Mouse (Mus musculus) natural killer cell, adult 2 months (primary cell): ENCODE data around the gene Trim38.
"Not testable (repeated sequence)": the region's sequence is repeated elsewhere in the genome, so short reads cannot be mapped to it uniquely, and the experiment has no call there.

Source experiments
- DNase-seq, 2 experiments: peaks; one replicate each; pipeline ENCODE4 v3.0.0; 2022; ENCODE audit warnings: low spot score in 2 of 2

Gene Trim38

DNA sequence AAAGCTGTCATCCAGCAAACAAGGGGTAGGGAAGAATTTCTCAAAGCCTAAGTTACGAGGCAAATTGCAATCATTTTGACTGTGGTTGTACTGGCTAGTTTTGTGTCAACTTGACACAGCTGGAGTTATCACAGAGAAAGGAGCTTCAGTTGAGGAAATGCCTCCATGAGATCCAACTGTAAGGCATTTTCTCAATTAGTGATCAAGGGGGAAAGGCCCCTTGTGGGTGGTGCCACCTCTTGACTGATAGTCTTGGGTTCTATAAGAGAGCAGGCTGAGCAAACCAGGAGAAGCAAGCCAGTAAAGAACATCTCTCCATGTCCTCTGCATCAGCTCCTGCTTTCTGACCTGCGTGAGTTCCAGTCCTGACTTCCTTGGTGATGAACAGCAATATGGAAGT lies at the start of gene Trim38:
Gene Trim38 (plus strand): TSS at position 301 of the 400 bp plus-strand sequence.
- DNase-seq: not testable (repeated sequence)

- DNase-seq: no peak
These were observed 45.5 kb upstream of the Trim38 start for GRCm38 (mm10) chr13:23724239-23724638.

- DNase-seq: no peak
These were observed 44.5 kb upstream of the Trim38 start for GRCm38 (mm10) chr13:23725213-23725612.

DNA sequence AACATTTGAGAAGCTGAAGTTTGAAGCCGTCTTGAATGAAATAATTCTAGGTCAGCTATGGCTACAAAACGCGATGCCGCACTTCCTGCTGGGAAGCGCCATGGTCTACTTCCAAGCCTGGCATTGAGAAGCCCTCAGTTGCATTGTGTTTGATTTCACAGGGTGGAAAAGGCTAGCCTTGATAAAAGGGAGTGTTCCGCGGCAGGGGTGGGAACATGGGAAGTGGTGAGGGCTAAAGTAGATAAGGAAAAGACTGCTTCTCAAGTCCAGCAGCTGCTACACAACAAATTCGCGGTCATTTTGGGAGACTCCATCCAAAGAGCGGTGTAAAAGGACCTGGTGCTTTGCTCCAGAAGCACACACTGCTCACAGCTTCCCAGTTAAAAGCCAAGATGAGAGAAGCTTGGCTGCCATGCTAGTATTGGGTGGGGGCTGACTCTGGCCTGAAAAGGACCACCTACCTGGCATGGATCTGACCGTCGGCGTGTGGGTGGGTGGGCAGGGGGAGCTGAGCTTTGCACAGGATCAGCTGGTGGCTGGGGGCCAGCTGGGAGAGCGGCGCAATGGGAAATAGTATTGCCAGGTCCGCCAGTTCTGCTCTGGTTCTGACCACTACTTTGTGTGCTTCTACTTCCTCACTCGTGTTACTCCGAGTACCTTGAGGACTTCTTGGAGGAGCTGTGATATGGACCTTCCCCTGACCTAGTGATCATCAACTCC lies 41.1 kb upstream of the Trim38 start:
- DNase-seq: no peak

DNA sequence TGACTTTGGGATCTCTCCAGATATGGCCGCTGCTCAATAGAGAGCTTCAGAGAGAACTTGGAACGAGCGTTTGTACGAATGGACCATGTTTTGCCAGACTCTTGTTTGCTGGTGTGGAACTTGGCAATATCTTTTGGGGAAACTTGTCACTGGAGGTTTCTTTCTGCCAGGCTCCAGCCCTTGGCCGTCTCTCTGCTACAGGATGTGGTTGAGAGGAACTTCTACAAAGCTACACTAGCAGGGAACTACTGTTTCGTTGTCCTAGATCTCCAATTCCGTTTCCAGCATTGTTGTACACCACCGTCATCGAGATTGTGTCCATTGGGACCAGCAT lies 40.6 kb upstream of the Trim38 start:
- no peak for DNase-seq

- no peak for DNase-seq
These were observed 40.0 kb upstream of the Trim38 start for GRCm38 (mm10) chr13:23729706-23730105.

DNA sequence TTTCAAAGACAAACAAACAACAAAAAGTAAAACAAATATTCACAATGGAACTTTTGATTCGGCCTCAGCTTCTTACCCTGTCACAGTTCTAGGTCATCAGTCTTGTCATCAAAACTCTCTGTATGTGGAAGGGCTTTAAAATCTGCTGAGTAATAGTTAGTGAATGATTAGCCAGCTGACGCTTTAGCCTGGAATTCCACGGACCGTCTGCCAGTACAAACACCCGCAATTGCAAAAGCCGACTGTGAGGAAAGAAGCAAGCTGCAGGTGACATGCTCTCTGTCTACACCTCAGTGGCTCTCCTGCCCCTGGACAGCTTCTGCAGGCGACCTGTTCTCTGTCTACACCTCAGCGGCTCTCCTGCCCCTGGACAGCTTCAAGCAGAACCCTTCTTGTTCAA lies 39.2 kb upstream of the Trim38 start:
- DNase-seq: no peak

GRCm38 (mm10) chr13:23732156-23732804 lies 37.4 kb upstream of the Trim38 start:
- DNase-seq: peak in 1 of 2 experiments; percentile 42

DNA sequence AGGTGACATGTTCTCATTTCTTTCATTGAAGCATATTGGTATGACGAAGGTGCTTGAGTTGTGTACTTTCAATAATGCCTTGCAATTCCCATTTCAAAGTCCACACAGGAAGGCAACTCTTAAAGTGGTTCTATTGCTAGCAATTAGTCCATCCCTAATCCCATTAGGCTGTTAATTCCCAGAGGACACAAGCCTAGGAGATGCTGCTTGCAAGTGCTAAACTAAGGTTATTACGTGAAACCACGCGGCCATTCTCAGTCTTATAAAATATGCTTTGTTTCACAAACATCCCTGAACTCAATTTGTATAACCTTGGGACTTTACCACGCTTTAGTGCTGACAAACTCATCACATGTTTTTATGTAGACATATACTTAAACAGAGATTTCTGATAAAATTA lies 32.6 kb upstream of the Trim38 start:
- DNase-seq: no peak

DNA sequence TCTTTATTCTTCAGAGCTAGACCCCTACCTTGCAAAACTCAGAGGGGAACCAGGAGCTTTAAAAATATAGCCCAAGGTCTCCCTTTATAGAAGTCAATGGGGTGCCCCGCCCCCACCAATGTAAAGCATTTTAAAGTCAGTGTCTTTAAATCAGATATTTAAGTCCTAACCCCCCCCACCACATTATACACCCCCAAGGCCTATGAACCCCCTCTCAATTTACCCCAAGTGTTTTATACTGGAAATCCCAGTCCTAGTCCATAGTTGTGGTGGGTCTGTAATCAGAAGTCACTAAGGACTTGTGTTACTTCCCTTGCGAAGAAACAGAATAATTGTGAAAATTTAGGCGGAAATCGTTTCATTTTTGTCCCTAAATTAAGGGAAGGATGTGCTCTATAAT lies 31.7 kb upstream of the Trim38 start:
- DNase-seq: peak in 1 of 2 experiments; percentile 13

DNA sequence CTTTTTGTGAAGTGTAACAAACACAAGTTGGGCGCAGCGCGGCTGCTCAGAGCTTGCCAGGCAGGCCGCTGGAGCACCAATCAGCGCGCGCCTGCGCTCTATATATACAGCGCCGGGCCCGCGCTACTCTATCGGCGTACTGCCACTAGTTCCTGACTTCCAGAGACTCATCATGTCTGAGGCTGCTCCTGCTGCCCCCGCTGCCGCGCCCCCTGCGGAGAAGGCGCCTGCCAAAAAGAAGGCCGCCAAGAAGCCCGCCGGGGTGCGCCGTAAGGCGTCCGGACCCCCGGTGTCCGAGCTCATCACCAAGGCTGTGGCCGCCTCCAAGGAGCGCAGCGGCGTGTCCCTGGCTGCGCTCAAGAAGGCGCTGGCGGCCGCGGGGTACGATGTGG lies 31.0 kb upstream of the Trim38 start, which contains the start of gene Hist1h1c:
Gene Hist1h1c (plus strand): TSS at position 132 of the 392 bp plus-strand sequence.
- DNase-seq: peak; percentile 89 to 92

DNA sequence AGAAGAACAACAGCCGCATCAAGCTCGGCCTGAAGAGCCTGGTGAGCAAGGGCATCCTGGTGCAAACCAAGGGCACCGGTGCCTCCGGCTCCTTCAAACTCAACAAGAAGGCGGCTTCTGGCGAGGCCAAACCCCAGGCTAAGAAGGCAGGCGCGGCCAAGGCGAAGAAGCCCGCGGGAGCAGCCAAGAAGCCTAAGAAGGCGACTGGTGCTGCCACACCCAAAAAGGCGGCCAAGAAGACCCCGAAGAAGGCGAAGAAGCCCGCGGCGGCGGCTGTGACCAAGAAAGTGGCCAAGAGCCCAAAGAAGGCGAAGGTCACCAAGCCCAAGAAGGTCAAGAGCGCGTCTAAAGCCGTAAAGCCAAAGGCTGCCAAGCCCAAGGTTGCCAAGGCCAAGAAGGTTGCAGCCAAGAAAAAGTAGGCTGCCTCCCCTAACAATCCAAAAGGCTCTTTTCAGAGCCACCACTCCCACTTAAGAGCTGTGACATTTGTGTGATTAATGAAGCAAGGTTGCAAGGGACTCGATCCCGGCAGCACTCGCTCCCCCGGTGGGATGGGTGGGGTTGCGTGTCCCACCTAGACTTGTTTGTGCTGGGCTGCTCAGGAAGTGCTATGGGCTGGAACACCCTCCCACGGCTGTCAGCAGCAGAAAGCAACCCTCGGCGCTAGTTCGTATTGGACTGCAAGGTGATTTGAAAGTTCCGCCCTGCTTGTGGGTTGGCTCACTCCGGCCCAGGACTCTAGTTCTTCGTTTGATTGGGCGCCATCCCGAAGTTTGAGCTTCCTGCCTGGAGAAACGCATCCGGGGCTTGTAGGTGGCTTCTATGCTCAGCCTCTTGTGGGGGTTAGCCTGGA lies 30.4 kb upstream of the Trim38 start:
- peak; percentile 88 to 90 for DNase-seq

- no peak for DNase-seq
These were observed 29.8 kb upstream of the Trim38 start for GRCm38 (mm10) chr13:23739922-23740252.

DNA sequence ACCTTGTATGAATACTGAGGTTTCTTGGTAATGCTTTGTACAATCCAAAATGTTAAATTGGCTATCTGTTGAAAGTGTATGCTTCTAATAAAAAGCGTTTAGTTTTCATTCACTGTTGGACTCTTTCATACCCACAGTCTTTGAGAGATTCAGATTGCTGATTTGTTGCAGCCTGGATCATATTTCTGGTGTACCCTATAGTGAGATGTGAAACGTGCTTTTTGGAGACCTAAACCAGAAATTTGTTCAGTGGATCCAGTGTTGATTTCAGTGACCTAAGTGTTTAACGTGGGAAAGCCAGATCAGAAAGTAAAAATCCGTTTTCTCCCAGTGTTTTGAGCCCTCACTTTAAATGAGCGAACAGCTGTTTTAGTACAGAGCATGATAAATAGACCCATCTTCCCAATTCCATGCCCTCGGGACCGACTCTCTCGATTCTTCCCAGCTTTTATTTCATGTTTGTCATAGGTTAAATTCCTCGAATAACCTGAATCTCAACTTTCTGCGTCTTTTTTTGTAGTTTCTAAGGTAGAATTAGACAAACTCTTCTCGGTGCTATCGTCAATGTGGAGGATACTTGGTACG lies 29.4 kb upstream of the Trim38 start:
- no peak for DNase-seq

DNA sequence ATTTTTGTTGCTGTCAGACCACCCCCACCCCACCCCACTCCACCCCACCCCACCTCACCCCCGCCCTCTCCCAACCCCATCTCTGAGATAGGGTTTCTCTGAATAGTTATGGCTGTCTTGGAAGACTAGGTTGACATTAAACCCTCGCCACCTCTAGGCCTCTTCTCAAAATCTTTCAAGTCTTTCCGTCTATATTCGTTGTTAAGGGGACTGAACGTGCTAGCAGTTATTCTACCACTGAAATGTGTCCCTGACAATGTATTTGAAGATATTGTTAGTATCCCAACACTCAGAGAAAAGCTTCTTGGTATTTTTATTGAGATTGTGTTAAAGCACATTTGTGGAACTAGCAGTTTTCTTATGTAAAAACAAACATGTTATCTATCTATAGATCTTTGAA lies 28.8 kb upstream of the Trim38 start:
- no peak for DNase-seq

DNA sequence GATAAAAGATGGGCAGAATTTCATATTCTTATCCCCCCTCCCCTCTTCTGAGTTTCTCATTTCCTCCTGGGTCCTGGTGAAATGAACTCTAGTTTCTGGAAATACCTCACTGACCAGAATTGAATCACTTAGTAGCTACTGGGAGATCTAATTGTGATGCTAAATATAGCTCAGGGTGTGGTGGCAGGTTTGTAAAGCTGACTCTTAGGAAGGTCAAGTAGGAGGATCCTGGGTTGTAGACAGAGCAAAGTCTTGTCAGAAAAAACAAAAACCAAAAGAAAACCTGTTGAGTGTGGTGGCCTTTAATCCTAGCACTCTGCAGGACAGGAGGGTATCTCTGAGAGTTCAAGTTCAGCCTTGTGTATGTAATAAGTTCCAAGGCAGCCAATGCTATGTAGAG lies 27.7 kb upstream of the Trim38 start:
- no peak for DNase-seq

- DNase-seq: no peak
These were observed 26.5 kb upstream of the Trim38 start for GRCm38 (mm10) chr13:23743215-23743614.

DNA sequence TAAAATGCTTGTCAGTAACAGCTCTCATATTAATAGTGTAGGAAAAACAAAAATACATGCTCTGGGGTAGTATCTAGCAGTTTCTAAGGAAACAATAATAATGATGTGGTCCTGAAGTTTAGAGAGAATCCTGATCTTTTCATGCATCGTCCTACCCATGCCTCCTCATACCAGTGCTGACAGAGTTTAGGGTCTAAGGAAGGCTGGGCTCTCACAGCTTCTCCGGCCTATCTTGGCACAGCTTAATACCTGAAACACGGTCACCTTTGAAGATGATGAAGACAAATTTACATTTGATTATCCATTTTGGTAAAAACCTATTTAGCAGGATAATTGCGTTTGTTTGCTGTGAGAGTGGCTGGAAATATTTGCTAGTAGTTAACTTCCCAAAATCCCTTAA lies 25.8 kb upstream of the Trim38 start:
- no peak for DNase-seq

GRCm38 (mm10) chr13:23744421-23745380 lies 25.0 kb upstream of the Trim38 start:
- no peak for DNase-seq

GRCm38 (mm10) chr13:23745381-23746161 lies 24.1 kb upstream of the Trim38 start, which contains the start of gene Hist1h3c:
Hist1h3c (minus strand) TSS chr13:23745602.
- peak; percentile 79 to 85 for DNase-seq
